Mouse (Mus musculus) frontal cortex, postnatal 14 days (tissue): ENCODE measurements around the gene Gpd1.
A peak's percentile ranks its signal among the peaks of the same experiment; 100 is the strongest.

Experiments used
- DNase-seq, 2 experiments: peaks; one replicate each; pipeline ENCODE4 v3.0.0; 2022; ENCODE audit warnings: low spot score in 2 of 2

Gene Gpd1

DNA sequence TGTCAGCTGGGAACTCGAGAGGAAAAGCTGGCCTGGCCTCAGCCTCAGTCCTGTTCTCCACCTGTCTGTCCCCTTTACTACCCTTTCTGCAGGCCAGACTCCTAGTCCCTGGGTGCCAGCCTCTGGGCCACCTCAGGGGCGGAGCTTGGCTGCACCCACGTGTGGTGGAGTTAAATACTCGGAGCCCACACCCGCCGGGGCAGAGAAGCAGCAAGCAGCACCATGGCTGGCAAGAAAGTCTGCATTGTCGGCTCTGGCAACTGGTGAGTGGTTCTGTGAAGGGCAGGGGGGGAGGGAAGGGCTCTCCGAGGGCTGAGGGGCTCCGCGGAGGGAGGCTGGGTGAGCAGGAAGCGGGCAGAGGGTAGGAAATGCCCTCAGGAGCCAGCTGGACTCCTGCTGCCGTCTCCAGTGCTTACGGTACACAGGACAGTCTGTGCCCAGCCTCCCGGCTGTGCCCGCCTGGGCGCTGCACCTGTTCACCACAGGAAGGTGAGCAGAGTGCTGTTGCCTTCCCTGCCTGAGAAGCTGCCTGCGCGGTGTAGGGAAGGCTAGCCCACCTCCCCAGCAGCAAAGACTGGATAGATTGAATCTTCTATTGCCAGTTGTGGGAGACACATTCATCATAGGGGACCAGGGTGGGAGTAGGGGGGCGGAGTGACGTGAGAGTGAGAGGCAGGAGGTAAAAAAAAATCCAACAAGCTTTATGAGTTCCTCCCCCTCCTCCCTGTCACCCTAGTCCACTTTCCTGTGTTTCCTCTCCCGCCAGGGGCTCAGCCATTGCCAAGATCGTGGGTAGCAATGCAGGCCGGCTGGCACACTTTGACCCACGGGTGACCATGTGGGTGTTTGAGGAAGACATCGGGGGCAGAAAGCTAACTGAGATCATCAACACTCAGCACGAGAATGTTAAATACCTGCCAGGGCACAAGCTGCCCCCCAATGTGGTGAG is at the start of gene Gpd1:
Gene Gpd1 (plus strand): TSS at position 130 of the 949 bp plus-strand sequence.
- DNase-seq, result no peak

- DNase-seq, result no peak
Measured at GRCm38 (mm10) chr15:99667544-99667943, 49.8 kb upstream of the Gpd1 start.

DNA sequence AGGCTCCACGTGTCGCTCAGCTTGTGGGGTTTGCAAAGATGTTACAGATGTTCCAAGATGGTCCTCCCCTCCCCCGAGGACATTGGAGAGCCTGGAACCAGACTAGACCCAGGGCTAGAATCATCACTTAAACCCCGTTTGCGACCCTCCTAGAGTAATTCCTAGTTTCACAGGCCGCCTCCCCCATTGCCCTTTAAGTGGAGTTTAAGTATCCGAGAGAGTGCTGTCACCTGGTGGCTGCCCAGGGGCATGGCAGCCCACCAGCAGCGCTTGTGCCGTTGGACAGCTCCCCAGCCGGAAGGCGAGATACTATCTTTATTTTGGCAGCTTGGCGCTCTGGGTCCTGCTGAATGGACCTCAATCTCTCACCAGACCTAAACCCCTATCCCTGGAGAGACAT is 48.4 kb upstream of the Gpd1 start:
- DNase-seq, result peak; percentile 58 to 71

- no peak for DNase-seq
Measured at GRCm38 (mm10) chr15:99669392-99669791, 47.9 kb upstream of the Gpd1 start.

DNA sequence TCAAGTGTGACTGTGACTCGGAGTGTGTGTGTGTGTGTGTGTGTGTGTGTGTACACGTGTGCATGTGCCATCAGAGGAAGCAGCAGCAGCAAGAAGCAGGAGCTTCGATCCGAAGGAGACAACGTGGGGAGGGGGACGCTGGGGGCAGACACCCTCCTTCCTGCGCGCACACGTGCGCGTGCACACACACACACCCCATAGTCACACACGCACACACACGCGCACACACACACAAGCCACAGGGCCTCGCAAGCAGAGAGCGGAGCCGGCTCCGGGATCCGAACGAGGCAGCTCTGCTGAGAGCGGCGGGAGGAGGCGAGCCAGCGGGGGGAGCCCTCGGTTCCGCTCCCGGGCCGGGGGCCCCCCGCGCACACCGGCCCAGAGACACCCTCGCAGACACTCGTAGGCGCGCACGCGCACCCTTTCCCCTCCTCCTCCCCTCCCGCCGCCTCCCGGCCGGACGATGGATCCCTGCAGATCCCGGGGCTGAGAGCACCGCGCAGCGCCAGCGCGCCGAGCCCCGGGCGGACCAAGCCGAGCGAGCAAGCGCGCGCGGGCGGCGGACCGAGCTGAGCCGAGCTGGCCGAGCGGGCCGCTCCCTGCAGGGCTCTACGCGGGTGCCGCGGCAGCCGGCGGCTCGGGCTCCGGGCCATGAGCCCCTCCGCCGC is 47.0 kb upstream of the Gpd1 start, which contains the start of gene Asic1:
Gene Asic1 (plus strand): TSS at position 215 of the 668 bp plus-strand sequence.
- peak; percentile 54 for DNase-seq

DNA sequence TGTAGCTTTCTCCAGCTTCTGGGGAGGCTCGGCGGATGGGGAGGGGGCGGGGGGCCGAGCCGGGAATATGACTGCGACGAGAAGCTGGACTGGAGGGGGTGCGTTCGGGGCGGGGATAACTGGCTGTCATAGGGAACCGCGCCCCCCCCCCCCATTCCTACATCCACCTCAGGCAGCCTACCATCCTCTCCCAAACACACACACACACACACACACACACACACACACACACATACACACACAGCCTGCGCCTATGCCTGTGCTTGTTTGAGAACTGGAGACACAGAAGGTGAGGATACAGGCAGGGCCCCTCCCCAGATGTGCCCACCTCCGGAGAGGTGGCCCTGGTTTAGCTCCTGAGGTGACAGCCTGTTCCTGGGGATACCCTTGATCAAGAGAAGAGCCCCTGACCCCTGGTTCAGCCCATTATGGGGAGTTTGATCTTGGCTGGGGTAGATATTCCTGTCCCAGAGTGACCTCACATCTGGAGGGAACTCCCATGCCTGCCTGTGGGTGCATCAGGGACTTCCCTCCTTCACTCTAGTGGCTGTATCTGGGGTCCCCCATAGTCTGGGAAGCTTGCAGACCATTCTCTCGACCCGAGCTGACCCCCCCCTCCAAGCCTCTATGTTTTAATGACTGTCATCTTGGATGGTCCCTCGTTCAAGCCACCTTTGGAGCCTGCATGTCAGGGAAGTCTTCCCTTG is 46.2 kb upstream of the Gpd1 start:
- no peak for DNase-seq

GRCm38 (mm10) chr15:99671783-99672182 is 45.5 kb upstream of the Gpd1 start:
- no peak for DNase-seq

- DNase-seq, result no peak
Measured at GRCm38 (mm10) chr15:99674866-99675265, 42.4 kb upstream of the Gpd1 start.

- DNase-seq, result no peak
Measured at GRCm38 (mm10) chr15:99677089-99677488, 40.2 kb upstream of the Gpd1 start.

- no peak for DNase-seq
Measured at GRCm38 (mm10) chr15:99678063-99678800, 39.1 kb upstream of the Gpd1 start.

DNA sequence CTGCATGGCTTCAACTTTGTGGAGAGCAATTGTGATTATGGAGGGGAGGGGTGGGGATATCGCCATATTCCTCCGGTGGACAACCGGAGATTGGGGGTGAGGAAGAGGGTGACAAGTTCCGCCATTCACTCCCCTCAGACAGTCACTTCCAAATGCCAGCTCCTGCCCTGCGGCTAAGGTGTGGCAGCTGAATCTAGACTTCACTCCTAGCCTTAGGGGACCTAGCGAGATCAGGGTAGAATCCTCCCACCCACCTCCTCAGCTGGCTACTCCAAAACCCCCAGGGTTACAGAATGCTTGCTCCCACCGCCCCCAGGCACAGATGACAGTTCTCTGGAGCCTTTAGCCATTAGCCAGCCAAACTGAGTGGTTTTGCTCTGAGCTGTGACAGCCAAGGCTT is 38.3 kb upstream of the Gpd1 start:
- no peak for DNase-seq

- DNase-seq, result no peak
Measured at GRCm38 (mm10) chr15:99682880-99683279, 34.4 kb upstream of the Gpd1 start.

DNA sequence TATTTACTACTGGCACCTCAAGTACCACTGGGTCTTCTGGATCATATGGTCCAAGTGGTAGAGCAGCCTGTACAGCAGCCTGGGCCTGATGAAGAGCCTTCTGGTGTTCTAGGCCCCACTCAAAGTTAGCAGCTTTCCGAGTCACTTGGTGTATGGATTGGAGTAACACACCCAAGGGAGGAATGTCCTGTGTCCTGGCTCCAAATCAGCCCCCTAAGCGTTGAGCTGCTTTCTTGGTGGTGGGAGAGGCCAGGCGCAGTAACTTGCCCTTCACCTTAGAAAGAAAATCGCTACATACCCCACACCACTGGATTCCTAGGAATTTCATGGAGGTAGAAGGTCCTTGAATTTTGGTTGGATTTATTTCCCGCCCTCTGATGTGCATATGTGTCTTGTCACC is 33.2 kb upstream of the Gpd1 start:
- no peak for DNase-seq

DNA sequence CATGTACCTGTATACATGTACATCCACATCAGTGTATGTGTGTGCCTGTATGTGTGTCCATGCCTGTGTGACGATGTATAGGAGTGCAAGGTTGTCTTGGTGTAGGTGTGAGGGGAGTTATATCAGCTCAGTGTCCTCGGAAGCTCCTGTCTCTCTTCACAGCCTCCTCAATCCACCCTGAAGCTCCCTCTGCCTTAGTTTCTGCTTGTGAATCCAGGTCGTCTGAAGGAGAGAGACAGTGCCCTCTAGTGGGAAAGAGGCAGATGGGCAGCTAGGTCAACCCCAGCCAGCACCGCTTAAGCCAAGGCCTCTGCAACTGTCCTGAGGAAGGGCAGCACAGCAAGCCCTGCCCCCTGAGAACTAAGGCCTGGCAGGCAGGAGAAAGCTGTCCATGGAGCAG is 28.6 kb upstream of the Gpd1 start:
- peak in 1 of 2 experiments; percentile 49 for DNase-seq

DNA sequence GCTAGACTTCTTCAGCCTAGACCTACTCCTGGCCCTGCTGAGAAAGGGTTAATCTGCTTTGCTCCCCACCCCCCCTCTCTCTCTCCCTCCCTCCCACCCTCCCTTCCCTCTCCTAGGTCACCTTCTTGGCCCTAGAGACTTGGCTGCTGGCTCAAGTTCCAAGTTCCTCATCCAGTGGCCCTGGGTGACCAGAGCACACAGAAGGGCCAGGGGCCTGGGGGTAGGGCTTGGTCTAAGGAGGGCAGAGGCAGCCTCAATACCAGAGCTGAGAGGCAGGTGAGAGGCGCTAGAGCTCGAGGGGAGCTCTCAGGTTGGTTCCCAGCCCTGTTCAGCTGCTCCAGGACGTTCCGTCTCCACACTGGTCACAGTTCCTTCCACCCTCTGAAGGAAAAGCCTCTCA is 26.4 kb upstream of the Gpd1 start:
- DNase-seq, result no peak

GRCm38 (mm10) chr15:99691976-99692375 is 25.3 kb upstream of the Gpd1 start:
- no peak for DNase-seq

GRCm38 (mm10) chr15:99697309-99697708 is 20.0 kb upstream of the Gpd1 start:
- DNase-seq, result no peak

- DNase-seq, result no peak
Measured at GRCm38 (mm10) chr15:99698533-99699085, 18.7 kb upstream of the Gpd1 start.

GRCm38 (mm10) chr15:99699715-99700114 is 17.6 kb upstream of the Gpd1 start:
- no peak for DNase-seq

DNA sequence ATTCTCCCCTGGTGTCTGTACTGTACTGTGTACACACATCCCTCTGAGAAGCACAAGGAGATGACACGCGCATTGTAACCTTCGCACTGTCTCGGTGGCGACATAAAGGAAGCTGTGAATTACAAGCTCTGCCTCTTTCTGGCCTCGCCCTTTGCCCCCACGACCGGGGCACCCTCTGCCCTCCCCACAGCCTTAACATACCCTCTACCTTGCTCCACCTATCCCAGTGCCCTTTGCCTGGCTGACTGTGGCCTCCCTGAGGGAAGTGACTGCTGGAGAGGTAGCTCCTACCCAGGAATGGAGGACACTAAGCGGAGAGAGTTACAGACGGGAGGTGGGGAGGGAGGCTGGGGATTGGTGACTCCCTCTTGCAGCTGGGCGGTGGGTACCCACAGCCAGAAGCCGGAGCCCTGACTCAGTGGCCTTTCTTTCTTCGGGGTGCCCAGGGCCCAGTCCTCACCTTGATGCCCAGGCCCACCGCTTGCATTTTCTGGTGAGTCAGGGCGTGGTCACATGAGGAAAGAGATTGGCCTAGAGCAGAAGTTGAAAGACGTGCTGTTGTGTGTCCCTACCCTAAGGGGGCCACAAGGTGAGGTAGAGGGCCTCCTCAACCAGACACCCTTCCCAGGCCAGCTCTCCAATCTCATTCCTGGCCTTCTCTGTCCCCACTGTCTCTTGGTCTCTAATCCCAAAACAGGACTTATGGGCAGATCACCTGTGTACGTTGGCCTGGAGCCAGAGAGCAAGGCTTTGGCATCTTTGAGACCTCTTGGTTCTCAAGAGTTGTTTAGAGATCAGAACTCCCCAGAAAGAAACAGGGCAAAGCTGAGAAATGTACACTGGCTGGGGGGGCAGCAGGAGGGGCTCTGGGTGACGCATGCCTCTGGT is 16.9 kb upstream of the Gpd1 start:
- no peak for DNase-seq
